Mouse (Mus musculus) WW6 (cell line): ENCODE measurements around the gene Zdhhc16.

Experiments
- DNase-seq: peaks from one replicate; pipeline ENCODE4 v3.0.0-alpha.2; 2013; ENCODE audit warnings: low read depth, low spot score

Gene Zdhhc16

DNA sequence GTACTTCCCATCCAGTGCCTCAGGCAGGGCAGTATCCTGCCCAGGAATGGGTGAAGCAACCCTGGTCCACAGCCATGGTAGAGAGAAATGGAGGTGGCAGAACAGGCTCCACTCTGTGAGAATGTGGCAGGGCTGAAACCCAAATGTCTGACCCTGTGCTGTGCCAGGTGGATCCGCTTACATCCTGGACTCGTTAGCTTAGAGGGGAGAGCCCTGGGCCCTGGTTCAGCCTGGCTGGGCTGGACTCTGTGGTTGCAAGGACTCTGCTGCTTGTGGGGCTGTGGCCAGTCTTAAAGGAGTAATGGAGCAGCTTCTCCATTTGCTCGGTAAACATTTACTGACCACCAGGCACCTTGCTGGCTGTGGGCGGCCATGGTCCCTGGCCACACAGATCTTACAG is 53.9 kb downstream of the Zdhhc16 start:
- DNase-seq: no peak

DNA sequence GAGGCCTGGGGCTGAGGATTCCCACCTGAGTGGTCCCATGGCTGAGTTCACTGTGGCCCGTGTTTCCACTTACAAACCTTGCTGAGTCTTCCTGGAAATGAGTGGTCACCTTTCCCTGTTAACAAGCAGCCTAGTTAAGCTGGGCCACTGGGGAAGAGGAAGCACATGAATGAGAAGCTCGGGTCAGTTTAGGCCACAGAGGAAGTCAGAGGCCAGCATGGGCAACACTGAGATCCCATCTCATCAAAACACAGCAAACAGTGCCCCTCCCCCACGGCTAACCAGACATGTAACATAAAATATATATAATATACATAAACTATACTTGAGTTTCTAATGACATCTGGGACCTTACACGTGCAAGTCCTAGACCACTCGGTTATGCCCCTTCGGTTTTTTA is 56.5 kb downstream of the Zdhhc16 start:
- DNase-seq: no peak

DNA sequence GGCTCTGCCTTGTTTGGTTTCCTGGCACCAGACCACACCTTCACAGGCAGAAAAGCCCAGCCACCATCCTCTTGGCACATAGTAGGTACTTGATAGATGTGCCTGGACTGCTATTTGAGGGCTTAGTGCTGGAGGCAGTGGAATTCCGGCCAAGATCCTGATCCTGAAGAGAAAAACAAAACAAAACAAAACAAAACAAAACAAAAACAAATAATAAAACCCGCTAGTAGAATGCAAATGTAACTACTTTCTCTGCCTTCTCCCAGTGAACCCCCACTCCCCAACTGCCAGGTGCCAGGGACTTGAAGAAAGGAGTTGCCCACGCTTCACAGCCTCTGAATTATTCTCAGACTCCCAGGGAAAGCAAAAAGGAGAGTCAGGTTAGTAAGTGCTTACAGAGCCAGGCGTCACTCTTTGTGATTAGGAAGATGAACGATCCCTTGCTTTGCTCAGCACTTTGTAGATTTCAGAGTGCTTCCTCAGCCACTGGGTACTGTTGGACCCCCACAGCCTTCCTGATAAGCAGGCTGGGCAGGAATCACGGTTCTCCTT is 58.7 kb downstream of the Zdhhc16 start:
- no peak for DNase-seq

DNA sequence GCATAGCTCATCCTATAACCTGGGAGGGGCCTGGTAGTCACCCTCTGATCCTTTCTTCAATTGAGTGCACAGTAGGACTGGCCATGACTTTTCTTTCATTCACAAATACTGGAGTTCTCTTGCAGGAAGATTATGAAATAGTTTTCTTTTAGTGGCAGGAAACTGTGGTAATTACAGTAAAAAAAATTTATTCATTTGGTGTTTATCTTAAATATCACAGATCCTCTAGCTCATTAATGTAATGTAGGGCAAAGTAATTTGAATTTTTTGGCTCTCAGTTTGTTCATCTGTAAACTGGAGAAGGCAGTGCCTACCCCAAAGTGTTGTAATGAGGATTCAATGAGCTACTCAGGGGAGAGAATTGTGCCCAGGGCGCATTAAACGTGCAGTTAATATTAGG is 59.7 kb downstream of the Zdhhc16 start:
- DNase-seq: no peak

DNA sequence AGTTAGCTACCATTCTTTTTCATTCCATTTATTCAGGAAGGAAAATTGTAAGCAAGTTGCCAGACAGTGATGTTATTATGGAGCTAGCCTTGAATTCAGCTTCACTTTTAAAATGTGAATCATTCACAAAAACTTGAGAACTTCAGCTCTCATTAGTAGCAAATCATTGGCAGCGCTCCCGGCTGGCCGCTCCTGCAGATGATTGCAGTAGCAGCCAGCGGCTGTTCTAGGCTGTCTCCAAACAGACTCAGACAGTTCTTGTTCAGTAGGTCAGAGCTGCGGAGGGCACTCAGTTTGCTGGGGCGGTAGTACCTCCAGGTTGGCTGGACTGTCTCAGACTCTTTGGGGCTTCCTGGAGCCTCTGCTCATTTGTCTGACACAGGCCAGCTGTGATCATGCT is 60.2 kb downstream of the Zdhhc16 start:
- no peak for DNase-seq
